Mouse (Mus musculus) intestine, embryonic 16.5 days (tissue): ENCODE measurements around the gene 2410002F23Rik. TPM values are rescaled to one million over a fixed set of nuclear protein-coding genes. Genes with fewer than 3 reads are reported as not detected.
"Not testable (repeated sequence)": the region's sequence is repeated elsewhere in the genome, so short reads cannot be mapped to it uniquely, and the experiment has no call there.

Source experiments
- ATAC-seq: fragments of 200-750 bp; cut with Nextera tagmentation; 2 replicates; pipeline ENCODE4 v1.8.0; 2017; ENCODE audit warnings: moderate TSS enrichment, moderate library complexity
- H3K27ac ChIP-seq: fragments of 300-500 bp; sonication (generic); 2 replicates; pipeline ENCODE4 v1.5.1; 2014; ENCODE audit warnings: mild to moderate bottlenecking, low read length
- H3K27me3 ChIP-seq: fragments of 300-500 bp; sonication (generic); replicated peaks from 2 replicates; pipeline ENCODE4 v1.6.1; 2014; ENCODE audit warnings: low read length, control low read depth, mixed read lengths; ENCODE audit not compliant: control insufficient read depth, insufficient read depth
- H3K36me3 ChIP-seq: fragments of 300-500 bp; sonication (generic); 2 replicates; pipeline ENCODE4 v1.6.1; 2014; ENCODE audit warnings: low read length, control low read depth; ENCODE audit not compliant: control insufficient read depth, insufficient read depth
- H3K4me1 ChIP-seq: fragments of 300-500 bp; sonication (generic); 2 replicates; pipeline ENCODE4 v1.6.1; 2014; ENCODE audit warnings: low read length, control low read depth, mixed read lengths; ENCODE audit not compliant: control insufficient read depth, insufficient read depth
- H3K4me2 ChIP-seq: fragments of 300-500 bp; sonication (generic); 2 replicates; pipeline ENCODE4 v1.6.1; 2014; ENCODE audit warnings: low read depth, low read length, control low read depth
- H3K4me3 ChIP-seq: fragments of 300-500 bp; sonication (generic); 2 replicates; pipeline ENCODE4 v1.5.1; 2014; ENCODE audit warnings: mild to moderate bottlenecking, low read length
- H3K9ac ChIP-seq: fragments of 300-500 bp; sonication (generic); 2 replicates; pipeline ENCODE4 v1.6.1; 2014; ENCODE audit warnings: low read depth, low read length
- H3K9me3 ChIP-seq: fragments of 300-500 bp; sonication (generic); 2 replicates; pipeline ENCODE4 v1.6.1; 2016; ENCODE audit warnings: low read length, control low read depth; ENCODE audit not compliant: control insufficient read depth
- whole genome bisulfite sequencing: fragments of 180-500 bp; shearing (Covaris S2); extraction: QIAGEN DNeasy Blood & Tissue Kit; methylation state at CpG from one replicate; pipeline ENCODE4 v1.1.7; 2014; 5-methylcytosine and 5-hydroxymethylcytosine counted together
- polyA plus RNA-seq: library from polyadenylated mRNA; unstranded; fragments of >200 nt; fragmentation: Nextera tagmentation; extraction: Ambion mirVana; gene quantifications from 2 replicates; pipeline ENCODE4 v1.2.1, GENCODE M21; 2015

The 2410002F23Rik gene
- polyA plus RNA-seq, 1 experiment from 2014 or later: 114 TPM

DNA sequence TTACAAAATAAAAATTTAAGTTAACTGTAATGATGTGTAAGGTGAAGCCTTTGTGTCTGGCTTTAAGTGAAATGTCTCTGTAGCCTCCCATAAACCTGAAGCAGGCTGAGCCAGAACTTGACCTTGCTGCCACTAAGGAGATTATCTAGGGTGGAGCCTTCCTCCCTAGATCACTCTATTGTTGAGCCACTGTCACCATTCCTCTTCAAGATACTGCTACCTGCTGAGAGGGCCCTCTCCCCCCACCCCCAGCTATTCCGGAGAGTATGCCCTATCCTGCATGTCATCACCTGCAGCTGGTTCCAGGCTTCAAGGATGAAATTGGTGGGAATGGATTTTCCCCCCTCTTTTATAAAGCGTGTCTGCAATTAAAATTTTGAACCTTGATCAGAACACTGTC, 51.0 kb downstream of the 2410002F23Rik start:
- H3K27ac ChIP-seq, H3K9me3 ChIP-seq, H3K9ac ChIP-seq, H3K4me1 ChIP-seq, H3K4me2 ChIP-seq, ATAC-seq, H3K27me3 ChIP-seq, H3K4me3 ChIP-seq, H3K36me3 ChIP-seq: not testable (repeated sequence)
- 92% methylated on average over 2 of the region's 2 CpGs for WGBS

Other genes starting within 250 kb of the 2410002F23Rik start
- gene Klk1b26, start 234.6 kb upstream of the 2410002F23Rik start, polyA plus RNA-seq: not detected in 2 replicates
- gene Klk1b27, start 194.4 kb upstream of the 2410002F23Rik start, polyA plus RNA-seq: not detected in 2 replicates
- not detected in 2 replicates for gene Klk1b21, start 144.4 kb upstream of the 2410002F23Rik start, polyA plus RNA-seq
- not detected in 2 replicates for gene Klk1b22, start 134.0 kb upstream of the 2410002F23Rik start, polyA plus RNA-seq
- gene Klk1b16, start 110.0 kb upstream of the 2410002F23Rik start, polyA plus RNA-seq: 0.20 TPM in 1 of 2 replicates, not detected in the other
- not detected in 2 replicates for gene Klk1b24, start 58.5 kb upstream of the 2410002F23Rik start, polyA plus RNA-seq
- 0.21 and 0.55 TPM in 2 replicates for gene Klk1b3, start 48.5 kb upstream of the 2410002F23Rik start, polyA plus RNA-seq
- 0.16 and 0.37 TPM in 2 replicates for gene Klk1b4, start 39.3 kb upstream of the 2410002F23Rik start, polyA plus RNA-seq
- gene Klk1b5, start 30.8 kb upstream of the 2410002F23Rik start, polyA plus RNA-seq: 0.10 and 0.16 TPM in 2 replicates
- 44.2 and 51.8 TPM in 2 replicates for gene Klk1, start 21.4 kb upstream of the 2410002F23Rik start, polyA plus RNA-seq
- gene Gm36864, start 10.5 kb upstream of the 2410002F23Rik start, polyA plus RNA-seq: 0.09 TPM in 1 of 2 replicates, not detected in the other
- 1.4 and 1.6 TPM in 2 replicates for gene 1700028J19Rik, start within 50 bp of the 2410002F23Rik start, polyA plus RNA-seq
- gene Acp4, start 10.7 kb downstream of the 2410002F23Rik start, polyA plus RNA-seq: not detected in 2 replicates
- gene Gm15517, start 14.7 kb downstream of the 2410002F23Rik start, polyA plus RNA-seq: not detected in 2 replicates
- gene Clec11a, start 60.2 kb downstream of the 2410002F23Rik start, polyA plus RNA-seq: 6.7 and 7.1 TPM in 2 replicates
- 1.2 and 1.5 TPM in 2 replicates for gene Shank1, start 63.5 kb downstream of the 2410002F23Rik start, polyA plus RNA-seq
- 0.82 and 1.2 TPM in 2 replicates for gene Syt3, start 137.4 kb downstream of the 2410002F23Rik start, polyA plus RNA-seq
- gene 1700008O03Rik, start 139.1 kb downstream of the 2410002F23Rik start, polyA plus RNA-seq: 0.66 and 0.88 TPM in 2 replicates
- 0.31 and 0.43 TPM in 2 replicates for gene Lrrc4b, start 182.3 kb downstream of the 2410002F23Rik start, polyA plus RNA-seq
- gene Aspdh, start 218.7 kb downstream of the 2410002F23Rik start, polyA plus RNA-seq: 2.3 and 2.4 TPM in 2 replicates
- gene Josd2, start 221.3 kb downstream of the 2410002F23Rik start, polyA plus RNA-seq: 83.5 and 86.3 TPM in 2 replicates
- 77.2 and 87.0 TPM in 2 replicates for gene Emc10, start 249.8 kb downstream of the 2410002F23Rik start, polyA plus RNA-seq
- 5.9 and 6.2 TPM in 2 replicates for gene Fam71e1, start 249.9 kb downstream of the 2410002F23Rik start, polyA plus RNA-seq